Mouse (Mus musculus) regulatory T cell (primary cell): ENCODE results near the gene Stoml3.

Experiments used
- in situ Hi-C: fragments of 300-600 bp; cut with MboI, MseI; formaldehyde crosslinking; loops from one replicate; pipeline ENCODE4 v1.15.1; 2025; ENCODE audit warnings: high pct_unique_total_duplicates

Stoml3 gene

DNA sequence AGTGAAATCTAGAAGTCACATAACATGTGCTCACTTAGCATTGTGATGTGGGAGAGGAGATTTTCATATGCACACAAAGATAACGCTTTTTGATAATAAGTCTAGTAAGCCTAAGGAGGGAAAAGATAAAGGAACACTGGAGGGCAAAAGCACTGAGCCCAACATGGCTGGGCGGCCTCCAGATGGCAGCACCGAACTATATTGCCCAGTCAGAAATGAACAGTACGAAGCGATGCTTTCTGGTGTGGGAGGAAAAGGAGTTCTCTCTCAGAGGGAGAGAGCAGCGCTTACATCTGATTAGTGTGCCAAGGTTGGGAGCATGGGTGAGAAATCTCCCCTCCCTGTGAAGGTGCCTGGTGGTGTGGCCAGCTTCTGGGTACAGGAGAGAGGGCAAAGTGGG lies 12.6 kb upstream of the Stoml3 start:
- in situ Hi-C loops = no loop called here

DNA sequence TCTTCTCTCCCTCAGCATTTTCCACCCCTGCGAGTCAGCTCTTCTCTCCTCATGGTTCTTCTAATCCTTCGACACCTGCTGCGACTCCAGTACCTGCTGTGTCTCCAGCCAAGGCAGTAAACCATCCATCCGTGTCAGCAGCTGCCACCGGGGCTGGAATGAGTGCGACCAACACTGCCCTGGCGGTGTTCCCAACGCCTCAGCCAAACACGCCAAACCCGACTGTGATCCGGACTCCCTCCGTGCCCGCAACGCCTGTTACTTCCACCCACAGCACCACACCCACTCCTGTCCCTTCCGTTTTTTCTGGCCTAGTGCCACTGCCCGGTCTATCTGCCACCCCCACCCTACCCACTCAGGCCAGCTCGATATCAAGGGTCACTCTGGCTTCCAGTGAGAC lies 11.0 kb upstream of the Stoml3 start:
- in situ Hi-C loops = no loop called here

- in situ Hi-C loops = no loop called here
These were observed 9.9 kb upstream of the Stoml3 start for GRCm38 (mm10) chr3:53478419-53479046.

- in situ Hi-C loops = loop anchor here (10.0 kb wide), 1 partner anchor 1221 kb away; no protein-coding TSS in a partner anchor
These were observed 4.9 kb upstream of the Stoml3 start for GRCm38 (mm10) chr3:53483414-53484059.

DNA sequence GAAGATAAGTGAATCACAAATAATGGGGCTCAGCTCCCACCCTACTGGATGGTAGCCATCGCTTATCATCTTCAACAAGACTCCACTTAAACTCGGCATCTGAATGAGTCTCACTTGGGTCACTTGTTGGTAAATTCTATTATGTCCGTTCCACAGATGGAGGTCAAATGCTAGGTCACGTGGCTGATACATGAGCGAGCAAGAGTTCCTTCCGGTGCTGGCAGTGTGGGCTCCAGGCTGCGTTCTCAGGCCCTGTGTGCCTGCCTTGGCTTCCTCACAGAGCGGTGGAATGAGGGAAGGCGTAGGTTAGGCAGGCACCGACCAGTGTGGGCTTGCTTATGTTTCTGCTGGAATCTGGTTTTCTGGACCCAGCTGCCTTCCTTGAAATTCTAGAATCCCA lies 1.9 kb upstream of the Stoml3 start:
- in situ Hi-C loops = loop anchor here (10.0 kb wide), 1 partner anchor 1218 kb away; no protein-coding TSS in a partner anchor

DNA sequence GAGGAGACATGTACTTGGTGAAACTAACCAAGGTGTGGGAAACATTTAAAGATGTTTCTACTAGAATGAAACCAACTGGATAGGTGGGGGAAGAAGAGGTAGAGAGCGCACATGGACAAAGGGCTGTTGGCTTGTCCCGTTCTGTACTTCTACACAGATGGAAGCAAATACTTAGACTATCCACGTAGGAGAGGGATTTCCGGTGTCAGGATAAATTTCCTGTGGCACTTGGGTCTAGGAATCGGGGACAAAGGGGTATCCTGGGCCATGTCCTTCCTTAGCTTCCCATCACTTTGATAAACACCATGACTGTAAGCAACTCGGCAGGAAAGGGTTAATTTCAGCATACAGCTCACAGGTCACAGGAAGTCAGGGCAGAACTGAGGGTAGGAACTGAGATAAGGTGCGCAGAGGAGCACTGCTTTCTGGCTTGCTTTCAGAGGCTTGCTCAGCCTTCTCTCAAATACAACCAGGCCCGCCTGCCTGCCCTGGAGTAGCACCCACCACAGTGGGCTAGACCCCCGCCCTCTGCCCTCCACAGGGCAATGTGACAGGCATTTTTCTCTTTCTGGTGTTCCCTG lies 1.4 kb upstream of the Stoml3 start:
- in situ Hi-C loops = loop anchor here (10.0 kb wide), 1 partner anchor 1218 kb away; no protein-coding TSS in a partner anchor

DNA sequence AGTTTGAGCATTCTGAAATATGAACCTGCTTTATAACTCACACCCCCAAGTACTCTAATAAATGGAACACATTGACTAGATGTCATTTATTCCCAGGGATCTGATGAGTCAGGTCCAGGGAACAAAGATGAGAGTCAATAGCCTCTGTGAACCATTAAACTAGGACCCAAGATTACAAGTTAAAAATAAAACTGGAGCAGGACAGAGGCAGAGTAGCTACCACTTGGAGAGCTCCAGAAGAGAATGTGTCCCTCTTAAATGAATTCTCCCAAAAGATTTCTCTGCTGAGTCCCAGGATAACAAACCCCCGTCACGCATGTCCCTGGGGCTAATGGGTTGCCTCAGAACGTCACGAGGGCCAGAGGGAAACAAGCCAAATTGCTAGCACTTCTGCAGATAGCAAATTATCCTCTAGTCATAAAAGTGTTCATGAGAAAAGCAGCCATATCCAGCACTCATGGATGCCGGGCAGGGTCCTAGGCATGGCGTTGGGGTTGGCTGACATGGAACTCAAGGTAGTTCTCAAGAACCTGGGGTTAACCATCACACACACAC lies 10.0 kb downstream of the Stoml3 start:
- in situ Hi-C loops = no loop called here

DNA sequence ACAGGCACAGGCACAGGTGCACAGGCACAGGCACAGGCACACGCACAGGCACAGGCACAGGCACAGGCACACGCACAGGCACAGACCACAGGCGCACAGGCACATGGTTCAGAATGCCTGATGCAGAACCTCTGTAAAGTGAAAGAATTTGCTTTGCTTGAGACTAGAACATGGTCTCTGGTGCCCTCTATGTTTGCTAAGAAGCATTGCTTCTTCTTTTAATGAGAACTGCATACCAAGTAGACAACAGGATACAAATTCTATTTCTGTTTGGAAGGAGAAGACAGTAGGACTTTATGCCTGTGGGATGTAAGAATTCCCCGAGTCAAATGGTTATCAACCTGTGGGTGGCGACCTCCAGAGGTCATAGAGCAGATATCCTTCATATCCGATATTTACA lies 14.0 kb downstream of the Stoml3 start:
- in situ Hi-C loops = no loop called here

GRCm38 (mm10) chr3:53513096-53513495 lies 24.6 kb downstream of the Stoml3 start:
- in situ Hi-C loops = no loop called here

GRCm38 (mm10) chr3:53514221-53515065 lies 26.0 kb downstream of the Stoml3 start:
- in situ Hi-C loops = no loop called here

DNA sequence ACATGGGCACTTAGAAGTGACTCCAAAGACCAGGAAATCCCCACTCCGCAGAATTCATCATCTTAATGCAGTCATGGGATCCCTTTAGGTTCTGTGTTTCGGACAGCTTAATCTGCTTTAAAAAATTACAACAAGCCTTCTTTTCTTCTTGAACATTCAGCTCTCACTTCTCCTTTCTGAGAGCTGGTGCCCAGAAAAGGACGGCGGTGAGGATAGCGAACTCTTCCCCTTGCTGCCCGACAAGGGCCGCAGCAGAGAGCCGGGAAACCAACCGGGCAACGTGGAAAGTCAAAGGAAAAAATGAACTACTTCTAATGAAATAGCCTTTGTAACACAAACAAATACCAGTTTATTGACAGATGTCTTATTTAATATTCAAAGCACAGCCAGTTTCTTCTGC lies 34.3 kb downstream of the Stoml3 start:
- in situ Hi-C loops = no loop called here

DNA sequence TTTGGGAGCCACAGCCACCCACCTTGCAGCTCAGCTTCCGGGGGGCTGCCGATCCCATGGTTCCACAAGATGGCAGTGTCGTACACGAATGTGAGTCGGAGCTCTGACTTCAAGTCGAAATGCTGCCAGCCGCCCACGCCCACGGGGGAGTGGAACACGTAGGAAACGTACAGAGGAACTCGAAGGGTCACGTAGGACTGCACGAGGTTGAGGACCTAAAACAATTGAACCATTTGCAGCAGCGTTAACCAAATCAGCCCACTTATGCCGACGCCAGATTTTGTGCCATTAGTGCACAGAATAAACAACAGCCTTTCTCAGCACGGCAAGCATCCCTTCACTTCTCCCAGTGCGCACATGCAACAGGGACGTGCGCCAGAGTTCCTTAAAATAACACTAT lies 37.3 kb downstream of the Stoml3 start:
- in situ Hi-C loops = no loop called here

DNA sequence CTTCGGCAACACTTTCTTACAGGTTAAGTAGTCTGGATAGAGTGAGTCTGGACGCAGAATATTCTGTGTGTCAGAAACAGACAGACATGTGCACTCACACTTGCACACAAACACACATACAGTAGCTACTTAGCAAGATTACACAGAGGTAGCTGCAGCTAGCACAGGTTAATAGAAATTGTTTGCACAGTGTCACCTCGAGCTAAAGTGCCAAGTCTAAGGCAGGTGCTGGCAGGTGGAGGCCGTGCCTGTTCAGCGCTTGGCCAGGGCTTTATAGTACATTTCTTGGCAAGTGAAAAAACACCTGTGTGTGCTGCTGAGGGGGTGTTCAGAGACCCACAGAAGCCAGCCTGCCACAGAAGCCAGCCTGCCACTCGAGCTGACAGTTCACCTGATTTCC lies 41.9 kb downstream of the Stoml3 start:
- in situ Hi-C loops = no loop called here

DNA sequence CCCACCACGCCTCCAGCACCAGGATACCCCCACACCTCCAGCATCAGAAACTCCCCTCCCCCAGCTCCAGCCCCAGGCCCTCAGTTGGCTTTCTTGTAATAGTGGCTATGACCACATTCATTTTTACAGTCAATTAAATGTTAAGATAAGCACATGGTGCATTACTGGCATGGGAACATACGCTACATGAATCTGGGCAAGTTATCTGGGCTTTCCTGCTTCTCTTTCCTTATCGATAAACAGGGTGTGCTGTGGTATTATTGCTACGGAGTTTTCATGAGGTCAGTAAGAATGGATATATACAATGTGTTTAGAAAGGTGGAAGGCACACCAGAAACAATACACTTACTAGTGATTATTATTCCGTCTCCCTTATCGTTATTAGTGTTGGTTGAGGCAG lies 43.6 kb downstream of the Stoml3 start:
- in situ Hi-C loops = no loop called here

- in situ Hi-C loops = no loop called here
These were observed 64.2 kb downstream of the Stoml3 start for GRCm38 (mm10) chr3:53552691-53553090.

- in situ Hi-C loops = no loop called here
These were observed 66.8 kb downstream of the Stoml3 start for GRCm38 (mm10) chr3:53555031-53555952.

GRCm38 (mm10) chr3:53557388-53558214 lies 69.1 kb downstream of the Stoml3 start:
- in situ Hi-C loops = no loop called here
